Mouse (Mus musculus) megakaryocyte, embryonic 14.5 days (primary cell): ENCODE data around the gene Eaf2. TPM values are rescaled to one million over a fixed set of nuclear protein-coding genes. Genes with fewer than 3 reads are reported as not detected.

ENCODE experiments used
- H3K27me3 ChIP-seq: replicated peaks from 2 replicates; pipeline ENCODE3; 2012; ENCODE audit warnings: inconsistent platforms
- H3K36me3 ChIP-seq: replicated peaks from 2 replicates; pipeline ENCODE3; 2012; ENCODE audit warnings: low read length, inconsistent platforms, mixed read lengths
- H3K4me1 ChIP-seq: 2 replicates; pipeline ENCODE4 v1.6.1; 2012; ENCODE audit warnings: inconsistent platforms
- H3K4me3 ChIP-seq: replicated peaks from 2 replicates; pipeline ENCODE3; 2012; ENCODE audit warnings: moderate library complexity, mild to moderate bottlenecking, inconsistent platforms
- H3K9me3 ChIP-seq: 2 replicates; pipeline ENCODE4 v1.6.1; 2012; ENCODE audit warnings: inconsistent platforms
- FLI1 ChIP-seq: IDR thresholded peaks from 2 replicates; pipeline ENCODE4 v1.6.1; 2012; ENCODE audit warnings: low read length, inconsistent platforms, mixed read lengths
- GATA1 ChIP-seq: IDR thresholded peaks from 3 replicates; pipeline ENCODE4 v1.6.1; 2012; ENCODE audit warnings: mixed read lengths, low read length, inconsistent platforms, borderline replicate concordance
- polyA plus RNA-seq: library from polyadenylated mRNA; stranded (reverse); fragments of >175 nt; gene quantifications from 2 replicates; pipeline ENCODE4 v1.2.3, GENCODE M21; 2012; ENCODE audit warnings: low replicate concordance; ENCODE audit not compliant: insufficient read depth

Gene Eaf2
- polyA plus RNA-seq = not detected in 2 replicates

GRCm38 (mm10) chr16:36874583-36875275 lies at the start of gene Eaf2, which contains the start of gene Golgb1:
TSS of gene Eaf2 (minus strand) at chr16:36875003.
TSS of gene Golgb1 (plus strand) at chr16:36875140.
- no peaks in the 10 kb centered on the region for H3K27me3 ChIP-seq
- peaks cover 41% of the 10 kb centered on the region for H3K4me1 ChIP-seq
- H3K4me3 ChIP-seq = peak within 1 kb of the TSS; percentile 99
- no peaks in the 10 kb centered on the region for H3K9me3 ChIP-seq
- TF ChIP-seq FLI1 = no peak
- TF ChIP-seq GATA1 = no peak
- peaks cover 17% of the 10 kb centered on the region for H3K36me3 ChIP-seq

- peaks cover 97% of the 10 kb centered on the region for H3K36me3 ChIP-seq
- no peaks in the 10 kb centered on the region for H3K27me3 ChIP-seq
- no peak overlapping the region for H3K4me3 ChIP-seq
- H3K9me3 ChIP-seq = no peaks in the 10 kb centered on the region
- TF ChIP-seq GATA1 (no peak), FLI1 (no peak)
- peaks cover 21% of the 10 kb centered on the region for H3K4me1 ChIP-seq
Measured at GRCm38 (mm10) chr16:36924312-36924711, 49.5 kb upstream of the Eaf2 start.

GRCm38 (mm10) chr16:36921980-36922379 lies 47.2 kb upstream of the Eaf2 start:
- no peaks in the 10 kb centered on the region for H3K27me3 ChIP-seq
- TF ChIP-seq FLI1 (no peak), GATA1 (no peak)
- no peak overlapping the region for H3K4me3 ChIP-seq
- no peaks in the 10 kb centered on the region for H3K9me3 ChIP-seq
- H3K36me3 ChIP-seq = peaks cover 96% of the 10 kb centered on the region
- H3K4me1 ChIP-seq = peaks cover 21% of the 10 kb centered on the region

- Histone ChIP-seq H3K4me1 (peaks cover 21% of the 10 kb centered on the region), H3K36me3 (peaks cover 96% of the 10 kb centered on the region), H3K9me3 (no peaks in the 10 kb centered on the region), H3K27me3 (no peaks in the 10 kb centered on the region), H3K4me3 (no peak overlapping the region)
- TF ChIP-seq GATA1 (no peak), FLI1 (no peak)
Measured at GRCm38 (mm10) chr16:36921067-36921613, 46.3 kb upstream of the Eaf2 start.

- H3K4me3 ChIP-seq = no peak overlapping the region
- H3K36me3 ChIP-seq = peaks cover 96% of the 10 kb centered on the region
- TF ChIP-seq FLI1 (no peak), GATA1 (no peak)
- H3K9me3 ChIP-seq = no peaks in the 10 kb centered on the region
- H3K27me3 ChIP-seq = no peaks in the 10 kb centered on the region
- peaks cover 21% of the 10 kb centered on the region for H3K4me1 ChIP-seq
Measured at GRCm38 (mm10) chr16:36920410-36920809, 45.6 kb upstream of the Eaf2 start.

GRCm38 (mm10) chr16:36918505-36918904 lies 43.7 kb upstream of the Eaf2 start:
- peaks cover 16% of the 10 kb centered on the region for H3K4me1 ChIP-seq
- no peak for TF ChIP-seq FLI1
- no peak for TF ChIP-seq GATA1
- no peak overlapping the region for H3K4me3 ChIP-seq
- H3K27me3 ChIP-seq = no peaks in the 10 kb centered on the region
- no peaks in the 10 kb centered on the region for H3K9me3 ChIP-seq
- peaks cover 97% of the 10 kb centered on the region for H3K36me3 ChIP-seq

GRCm38 (mm10) chr16:36914195-36914594 lies 39.4 kb upstream of the Eaf2 start:
- no peaks in the 10 kb centered on the region for H3K9me3 ChIP-seq
- H3K4me3 ChIP-seq = no peak overlapping the region
- no peaks in the 10 kb centered on the region for H3K4me1 ChIP-seq
- peaks cover 99% of the 10 kb centered on the region for H3K36me3 ChIP-seq
- H3K27me3 ChIP-seq = no peaks in the 10 kb centered on the region
- TF ChIP-seq FLI1 (no peak), GATA1 (no peak)

GRCm38 (mm10) chr16:36912311-36912710 lies 37.5 kb upstream of the Eaf2 start:
- Histone ChIP-seq H3K27me3 (no peaks in the 10 kb centered on the region), H3K4me1 (no peaks in the 10 kb centered on the region), H3K36me3 (peaks cover 99% of the 10 kb centered on the region), H3K4me3 (no peak overlapping the region), H3K9me3 (no peaks in the 10 kb centered on the region)
- TF ChIP-seq FLI1 = no peak
- no peak for TF ChIP-seq GATA1

GRCm38 (mm10) chr16:36911909-36912308 lies 37.1 kb upstream of the Eaf2 start:
- Histone ChIP-seq H3K27me3 (no peaks in the 10 kb centered on the region), H3K4me3 (no peak overlapping the region), H3K4me1 (no peaks in the 10 kb centered on the region), H3K36me3 (peaks cover 100% of the 10 kb centered on the region), H3K9me3 (no peaks in the 10 kb centered on the region)
- TF ChIP-seq FLI1 (no peak), GATA1 (no peak)

GRCm38 (mm10) chr16:36903156-36903555 lies 28.4 kb upstream of the Eaf2 start:
- no peak for TF ChIP-seq FLI1
- TF ChIP-seq GATA1 = no peak
- H3K4me1 ChIP-seq = no peaks in the 10 kb centered on the region
- no peaks in the 10 kb centered on the region for H3K9me3 ChIP-seq
- H3K27me3 ChIP-seq = no peaks in the 10 kb centered on the region
- peaks cover 100% of the 10 kb centered on the region for H3K36me3 ChIP-seq
- no peak overlapping the region for H3K4me3 ChIP-seq
